Mouse (Mus musculus): ENCODE data around the gene Csrp1. TPM values are rescaled to one million over a fixed set of nuclear protein-coding genes. Genes with fewer than 3 reads are reported as not detected.

The Csrp1 gene
- total RNA-seq, 2 experiments from 2014 or later, result 197 to 219 TPM

GRCm38 (mm10) chr1:135798492-135798891, 78.6 kb downstream of the Csrp1 start:
- DNase-seq (ENCODE audit: extremely low spot score in 1 of 2, low spot score in 1 of 2), result no peak

- DNase-seq (ENCODE audit: extremely low spot score in 1 of 2, low spot score in 1 of 2), result no peak
Observed at GRCm38 (mm10) chr1:135799109-135799627, 79.3 kb downstream of the Csrp1 start.

GRCm38 (mm10) chr1:135800192-135800950, 80.5 kb downstream of the Csrp1 start:
- DNase-seq (ENCODE audit: extremely low spot score in 1 of 2, low spot score in 1 of 2), result no peak

Other genes starting within 250 kb of the Csrp1 start
- 10 to 100 TPM; 64.2 to 96.4 TPM for gene Nav1, start 112.8 kb upstream of the Csrp1 start, total RNA-seq (2021)
- 10 to 100 TPM; 17.2 to 22.7 TPM for gene Phlda3, start 46.1 kb downstream of the Csrp1 start, total RNA-seq (2021)
- 1 to 10 TPM; 4.1 to 5.9 TPM for gene Tnni1, start 59.4 kb downstream of the Csrp1 start, total RNA-seq (2021)
- gene Lad1, start 98.5 kb downstream of the Csrp1 start, total RNA-seq (2021), result 1 to 10 TPM; 1.3 to 2.0 TPM
- gene Tnnt2, start 116.3 kb downstream of the Csrp1 start, total RNA-seq (2021), result 1 to 10 TPM; 1.3 to 1.6 TPM
- not detected for gene Pkp1, start 199.1 kb downstream of the Csrp1 start, total RNA-seq (2021)

Data from layer of hippocampus, postnatal 25 days (tissue).